ENCODE assay signal across 8 mouse cellular contexts in the genomic region with DNA sequence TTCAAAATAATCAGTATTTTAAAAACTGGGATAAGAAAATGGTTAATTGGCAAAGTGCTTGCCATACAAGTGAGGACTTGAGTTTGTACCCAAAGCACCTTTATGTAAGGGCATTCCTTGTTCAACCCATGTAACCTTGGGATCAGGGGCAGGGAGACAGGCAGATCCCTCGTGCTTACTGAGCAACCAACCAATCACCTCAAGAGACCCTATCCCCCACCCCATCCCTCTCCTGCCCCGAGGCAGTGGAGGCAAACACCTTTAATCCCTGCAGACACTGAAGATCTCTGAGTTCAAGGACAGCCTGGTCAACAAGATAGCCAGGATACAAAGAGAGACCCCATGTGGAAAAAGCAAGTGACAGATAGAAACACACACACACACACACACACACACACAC. TPM values are rescaled to one million over a fixed set of nuclear protein-coding genes. Genes with fewer than 3 reads are reported as not detected.
A peak's percentile ranks its signal among the peaks of the same experiment; 100 is the strongest.
DNase-seq lines count a peak whose midpoint lies in the region; ATAC-seq lines count a peak whose summit lies in the region.

No protein-coding gene starts in this region.

- peak overlapping the region; percentile 82 for H3K4me2 ChIP-seq in forebrain, embryonic 13.5 days
- H3K4me2 ChIP-seq in limb, embryonic 12.5 days = peak overlapping the region; percentile 87
- H3K4me2 ChIP-seq in stomach, embryonic 14.5 days (replicated peaks; ENCODE audit: low read depth, low read length) = peak overlapping the region; percentile 86

- H3K9ac ChIP-seq in forebrain, embryonic 13.5 days = 0 out of 2 replicates have a peak overlapping the region, but pooled peaks have one; percentile 75
- H3K9ac ChIP-seq in limb, embryonic 12.5 days (replicated peaks) = no peak overlapping the region
- H3K9ac ChIP-seq in stomach, embryonic 14.5 days (replicated peaks; ENCODE audit: low read depth, low read length) = no peak overlapping the region

- H3K36me3 ChIP-seq in megakaryocyte, embryonic 14.5 days (replicated peaks; ENCODE audit: low read length) = peaks cover 37% of the 10 kb centered on the region
- peaks cover 26% of the 10 kb centered on the region for H3K36me3 ChIP-seq in forebrain, embryonic 13.5 days (ENCODE audit: poor library complexity, severe bottlenecking)
- peaks cover 29% of the 10 kb centered on the region for H3K36me3 ChIP-seq in limb, embryonic 12.5 days
- H3K36me3 ChIP-seq in stomach, embryonic 14.5 days (ENCODE audit: control insufficient read depth, insufficient read depth, low read length) = no peaks in the 10 kb centered on the region; the same call in 1 of the 2 replicates

- 60% methylated on average over 2 of the region's 2 CpGs for WGBS in forebrain, embryonic 13.5 days
- WGBS in limb, embryonic 12.5 days = 62% methylated on average over 2 of the region's 2 CpGs
- 54% methylated on average over 2 of the region's 2 CpGs for WGBS in stomach, embryonic 14.5 days

- H3K27me3 ChIP-seq in megakaryocyte, embryonic 14.5 days (replicated peaks) = no peaks in the 10 kb centered on the region
- no peaks in the 10 kb centered on the region for H3K27me3 ChIP-seq in forebrain, embryonic 13.5 days
- H3K27me3 ChIP-seq in limb, embryonic 12.5 days = no peaks in the 10 kb centered on the region
- H3K27me3 ChIP-seq in stomach, embryonic 14.5 days (ENCODE audit: control insufficient read depth, insufficient read depth, low read length) = no peaks in the 10 kb centered on the region

- no peak overlapping the region for H3K27ac ChIP-seq in forebrain, embryonic 13.5 days
- H3K27ac ChIP-seq in limb, embryonic 12.5 days = no peak overlapping the region
- no peak overlapping the region for H3K27ac ChIP-seq in stomach, embryonic 14.5 days (ENCODE audit: low read length)

- H3K4me3 ChIP-seq in megakaryocyte, embryonic 14.5 days (replicated peaks) = peak overlapping the region; percentile 42
- peak overlapping the region; percentile 75; the same call in 1 of the 2 replicates for H3K4me3 ChIP-seq in forebrain, embryonic 13.5 days
- peak overlapping the region; percentile 64 for H3K4me3 ChIP-seq in limb, embryonic 12.5 days (replicated peaks)
- no peak overlapping the region for H3K4me3 ChIP-seq in stomach, embryonic 14.5 days (ENCODE audit: low read depth, low read length)

- H3K4me1 ChIP-seq in megakaryocyte, embryonic 14.5 days = peaks cover 28% of the 10 kb centered on the region
- H3K4me1 ChIP-seq in forebrain, embryonic 13.5 days = peaks cover 18% of the 10 kb centered on the region
- H3K4me1 ChIP-seq in limb, embryonic 12.5 days (replicated peaks) = peaks cover 15% of the 10 kb centered on the region
- H3K4me1 ChIP-seq in stomach, embryonic 14.5 days (ENCODE audit: control insufficient read depth, insufficient read depth, low read length) = peaks cover 8% of the 10 kb centered on the region; the same call in 1 of the 2 replicates

- H3K9me3 ChIP-seq in megakaryocyte, embryonic 14.5 days = peaks cover 10% of the 10 kb centered on the region
- H3K9me3 ChIP-seq in forebrain, embryonic 13.5 days (replicated peaks) = peaks cover 11% of the 10 kb centered on the region
- peaks cover 16% of the 10 kb centered on the region for H3K9me3 ChIP-seq in limb, embryonic 12.5 days
- peaks cover 7% of the 10 kb centered on the region; the same call in 1 of the 2 replicates for H3K9me3 ChIP-seq in stomach, embryonic 14.5 days (ENCODE audit: control insufficient read depth, low read depth, low read length)

- ATAC-seq in megakaryocyte, adult 5-6 weeks (ENCODE audit: poor library complexity, severe bottlenecking) = no peak
- ATAC-seq in forebrain, embryonic 13.5 days = no peak
- ATAC-seq in limb, embryonic 12.5 days (ENCODE audit: insufficient number of reproducible peaks, insufficient read depth, low FRiP score, low TSS enrichment, low read depth) = no peak
- no peak for ATAC-seq in stomach, embryonic 14.5 days (ENCODE audit: insufficient number of reproducible peaks, insufficient read depth, low FRiP score, low read depth)

- DNase-seq in gastrocnemius, adult 8-10 months (ENCODE audit: low spot score in 2 of 2) = no peak
- no peak for DNase-seq in gastrocnemius, postnatal 10 days
- no peak for DNase-seq in right cerebral cortex, postnatal 10 days (ENCODE audit: low spot score in 2 of 2)

RNA-seq across cellular contexts. Expression of a gene that starts 1.3 kb away (rescaled TPM):
- 0.65 and 0.95 TPM in 2 replicates for polyA plus RNA-seq in megakaryocyte, embryonic 14.5 days (2012; ENCODE audit: insufficient read depth, low replicate concordance)
- total RNA-seq in megakaryocyte, adult 5-6 weeks (2015) = 1.6 and 2.4 TPM in 2 replicates
- 1.4 and 4.3 TPM in 2 replicates for total RNA-seq in megakaryocyte, adult 5-6 weeks (2017)
- polyA plus RNA-seq in forebrain, embryonic 13.5 days (2015; fragmentation: Nextera tagmentation; extraction: Ambion mirVana) = 13.0 and 14.4 TPM in 2 replicates
- polyA plus RNA-seq in limb, embryonic 12.5 days (2016; fragmentation: Nextera tagmentation; extraction: Ambion mirVana) = 19.6 and 22.3 TPM in 2 replicates
- polyA plus RNA-seq in stomach, embryonic 14.5 days (2014; fragmentation: Nextera tagmentation; extraction: Ambion mirVana) = 18.3 and 19.6 TPM in 2 replicates
- total RNA-seq in gastrocnemius, adult 8-10 months (2022) = 10 to 100 TPM; 41.3 to 48.5 (median 45.1) TPM
- total RNA-seq in gastrocnemius, postnatal 10 days (2021) = 10 to 100 TPM; 31.1 to 32.6 TPM

RNA-seq across cellular contexts. Expression of a gene that starts 1.4 kb away (rescaled TPM):
- polyA plus RNA-seq in megakaryocyte, embryonic 14.5 days (2012; ENCODE audit: insufficient read depth, low replicate concordance) = 3.3 and 5.8 TPM in 2 replicates
- 10.3 and 12.6 TPM in 2 replicates for total RNA-seq in megakaryocyte, adult 5-6 weeks (2015)
- 4.2 and 5.2 TPM in 2 replicates for total RNA-seq in megakaryocyte, adult 5-6 weeks (2017)
- polyA plus RNA-seq in forebrain, embryonic 13.5 days (2015; fragmentation: Nextera tagmentation; extraction: Ambion mirVana) = 19.5 and 26.5 TPM in 2 replicates
- polyA plus RNA-seq in limb, embryonic 12.5 days (2016; fragmentation: Nextera tagmentation; extraction: Ambion mirVana) = 28.1 and 33.4 TPM in 2 replicates
- 33.6 and 37.2 TPM in 2 replicates for polyA plus RNA-seq in stomach, embryonic 14.5 days (2014; fragmentation: Nextera tagmentation; extraction: Ambion mirVana)
- 10 to 100 TPM; 16.3 to 19.1 (median 17.1) TPM for total RNA-seq in gastrocnemius, adult 8-10 months (2022)
- total RNA-seq in gastrocnemius, postnatal 10 days (2021) = 10 to 100 TPM in 1 of 2 experiments, 1 to 10 TPM in 1; 8.4 to 12.1 TPM

RNA-seq across cellular contexts. Expression of a gene that starts 41.7 kb away (rescaled TPM):
- 4.3 TPM in 1 of 2 replicates, not detected in the other for polyA plus RNA-seq in megakaryocyte, embryonic 14.5 days (2012; ENCODE audit: insufficient read depth, low replicate concordance)
- 58.6 and 64.1 TPM in 2 replicates for total RNA-seq in megakaryocyte, adult 5-6 weeks (2015)
- total RNA-seq in megakaryocyte, adult 5-6 weeks (2017) = 29.9 and 57.6 TPM in 2 replicates
- polyA plus RNA-seq in forebrain, embryonic 13.5 days (2015; fragmentation: Nextera tagmentation; extraction: Ambion mirVana) = 9.9 TPM in 2 replicates
- 9.4 and 9.9 TPM in 2 replicates for polyA plus RNA-seq in limb, embryonic 12.5 days (2016; fragmentation: Nextera tagmentation; extraction: Ambion mirVana)
- polyA plus RNA-seq in stomach, embryonic 14.5 days (2014; fragmentation: Nextera tagmentation; extraction: Ambion mirVana) = 14.3 and 15.0 TPM in 2 replicates
- 10 to 100 TPM; 53.2 to 59.9 (median 55.7) TPM for total RNA-seq in gastrocnemius, adult 8-10 months (2022)
- 10 to 100 TPM; 31.3 to 35.6 TPM for total RNA-seq in gastrocnemius, postnatal 10 days (2021)
